Mouse (Mus musculus): ENCODE measurements around the gene Nsun6. TPM values are rescaled to one million over a fixed set of nuclear protein-coding genes. Genes with fewer than 3 reads are reported as not detected.

The Nsun6 gene
- polyA plus RNA-seq (2012; rRNA removed) (4.5 and 5.9 TPM in 2 replicates), polyA plus RNA-seq (2014; fragmentation: Nextera tagmentation; extraction: Ambion mirVana) (10.6 and 12.0 TPM in 2 replicates)

GRCm38 (mm10) chr2:15054945-15055637 lies at the start of gene Nsun6:
Gene Nsun6 (minus strand): TSS chr2:15055069.
- TF ChIP-seq POLR2A (IDR thresholded peaks at IDR 0.05; ENCODE audit: borderline replicate concordance, extremely low read depth, insufficient read depth, insufficient read length) = peak; percentile 87; the same call in 1 of the 2 replicates
- no peaks in the 10 kb centered on the region for H3K27me3 ChIP-seq (ENCODE audit: control insufficient read depth, insufficient read depth, low read length)
- H3K27ac ChIP-seq (replicated peaks; ENCODE audit: low read depth, low read length) = peak within 1 kb of the TSS; percentile 96
- 0% methylated on average over 63 of the region's 75 CpGs for WGBS
- peak within 1 kb of the TSS; percentile 99 for H3K9ac ChIP-seq (ENCODE audit: low read depth, low read length, severe bottlenecking)
- 0 out of 2 replicates have a peak, but pooled peaks cover 9% of the 10 kb centered on the region for H3K36me3 ChIP-seq (ENCODE audit: control insufficient read depth, insufficient read depth, low read length)
- H3K4me2 ChIP-seq (replicated peaks; ENCODE audit: low read depth, low read length, severe bottlenecking) = peak within 1 kb of the TSS; percentile 69
- peak; percentile 96 for DNase-seq (ENCODE audit: low spot score)
- H3K9me3 ChIP-seq (ENCODE audit: control insufficient read depth, low read length) = no peaks in the 10 kb centered on the region
- H3K4me3 ChIP-seq (replicated peaks; ENCODE audit: low read length) = peak within 1 kb of the TSS; percentile 92
- ATAC-seq (ENCODE audit: low FRiP score, low read depth) = peak; percentile 98
- peaks cover 12% of the 10 kb centered on the region for H3K4me1 ChIP-seq (ENCODE audit: control insufficient read depth, insufficient read depth, low read length)

- no peak for TF ChIP-seq POLR2A (IDR thresholded peaks at IDR 0.05; ENCODE audit: borderline replicate concordance, extremely low read depth, insufficient read depth, insufficient read length)
- H3K27me3 ChIP-seq (ENCODE audit: control insufficient read depth, insufficient read depth, low read length) = no peaks in the 10 kb centered on the region
- H3K4me3 ChIP-seq (replicated peaks; ENCODE audit: low read length) = no peak overlapping the region
- no peaks in the 10 kb centered on the region for H3K4me1 ChIP-seq (ENCODE audit: control insufficient read depth, insufficient read depth, low read length)
- H3K27ac ChIP-seq (replicated peaks; ENCODE audit: low read depth, low read length) = no peak overlapping the region
- DNase-seq (ENCODE audit: low spot score) (no peak), ATAC-seq (ENCODE audit: low FRiP score, low read depth) (no peak)
- H3K9ac ChIP-seq (ENCODE audit: low read depth, low read length, severe bottlenecking) = no peak overlapping the region
- no peak overlapping the region for H3K4me2 ChIP-seq (replicated peaks; ENCODE audit: low read depth, low read length, severe bottlenecking)
- H3K9me3 ChIP-seq (ENCODE audit: control insufficient read depth, low read length) = no peaks in the 10 kb centered on the region
- no peaks in the 10 kb centered on the region for H3K36me3 ChIP-seq (ENCODE audit: control insufficient read depth, insufficient read depth, low read length)
- 43% methylated on average over 1 of the region's 1 CpGs for WGBS
Measured at GRCm38 (mm10) chr2:15104386-15104785, 49.5 kb upstream of the Nsun6 start.

DNA sequence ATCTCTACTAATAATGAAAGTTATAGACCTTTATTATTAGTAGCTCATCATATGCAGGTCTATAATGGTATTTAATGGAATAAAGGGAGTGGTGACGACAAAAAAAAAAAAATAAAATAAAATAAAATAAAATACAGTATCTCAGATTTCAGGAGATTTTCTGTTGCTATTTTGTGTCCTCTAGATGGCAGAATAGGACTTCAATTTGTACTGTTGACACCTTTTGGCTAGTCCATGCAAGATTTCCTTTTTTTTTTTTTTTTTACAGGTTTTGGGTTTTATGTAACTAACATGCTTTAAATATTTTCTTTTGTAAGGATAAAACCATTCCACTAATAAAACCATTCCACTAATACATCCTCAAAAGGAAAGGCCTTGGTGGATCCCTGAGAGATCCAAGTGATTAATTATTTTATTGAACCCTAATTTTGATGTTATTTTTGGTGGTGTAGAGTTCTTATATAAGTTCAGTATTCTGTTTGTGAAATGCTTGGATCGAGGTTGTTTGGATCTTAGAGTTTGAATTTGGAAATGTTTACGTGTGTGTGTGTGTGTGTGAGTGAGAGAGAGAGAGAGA lies 41.7 kb upstream of the Nsun6 start:
- WGBS = 54% methylated on average over 3 of the region's 3 CpGs
- Histone ChIP-seq H3K4me1 (ENCODE audit: control insufficient read depth, insufficient read depth, low read length) (no peaks in the 10 kb centered on the region), H3K27me3 (ENCODE audit: control insufficient read depth, insufficient read depth, low read length) (no peaks in the 10 kb centered on the region), H3K9ac (ENCODE audit: low read depth, low read length, severe bottlenecking) (no peak overlapping the region), H3K27ac (replicated peaks; ENCODE audit: low read depth, low read length) (no peak overlapping the region), H3K36me3 (ENCODE audit: control insufficient read depth, insufficient read depth, low read length) (no peaks in the 10 kb centered on the region), H3K9me3 (ENCODE audit: control insufficient read depth, low read length) (no peaks in the 10 kb centered on the region), H3K4me3 (replicated peaks; ENCODE audit: low read length) (no peak overlapping the region), H3K4me2 (replicated peaks; ENCODE audit: low read depth, low read length, severe bottlenecking) (no peak overlapping the region)
- no peak for TF ChIP-seq POLR2A (IDR thresholded peaks at IDR 0.05; ENCODE audit: borderline replicate concordance, extremely low read depth, insufficient read depth, insufficient read length)
- peak; percentile 41 for DNase-seq (ENCODE audit: low spot score)
- no peak for ATAC-seq (ENCODE audit: low FRiP score, low read depth)

GRCm38 (mm10) chr2:15087308-15087707 lies 32.4 kb upstream of the Nsun6 start:
- no peaks in the 10 kb centered on the region for H3K27me3 ChIP-seq (ENCODE audit: control insufficient read depth, insufficient read depth, low read length)
- 93% methylated on average over 1 of the region's 1 CpGs for WGBS
- ATAC-seq (ENCODE audit: low FRiP score, low read depth) = no peak

DNA sequence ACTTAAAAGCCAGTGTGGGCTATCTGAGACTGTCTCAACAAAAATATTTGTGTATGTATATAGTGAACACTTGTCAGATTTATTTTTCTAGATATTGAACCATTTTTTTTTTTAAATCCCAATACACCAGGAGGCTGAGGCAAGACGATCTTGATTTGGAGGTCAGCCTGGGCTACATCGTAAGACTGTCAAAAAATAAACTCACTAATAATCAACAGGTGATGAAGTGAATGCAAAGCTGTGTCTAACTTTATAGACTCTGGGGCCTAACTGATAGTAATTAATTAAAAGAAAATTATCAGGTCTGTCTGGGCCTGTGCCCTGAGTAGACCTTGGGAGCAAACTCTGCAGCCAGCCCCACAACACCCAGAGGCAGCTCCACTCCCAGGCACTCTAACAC lies 28.8 kb upstream of the Nsun6 start:
- Histone ChIP-seq H3K27ac (replicated peaks; ENCODE audit: low read depth, low read length) (no peak overlapping the region), H3K9me3 (ENCODE audit: control insufficient read depth, low read length) (no peaks in the 10 kb centered on the region), H3K9ac (ENCODE audit: low read depth, low read length, severe bottlenecking) (no peak overlapping the region), H3K27me3 (ENCODE audit: control insufficient read depth, insufficient read depth, low read length) (no peaks in the 10 kb centered on the region), H3K4me1 (ENCODE audit: control insufficient read depth, insufficient read depth, low read length) (no peaks in the 10 kb centered on the region), H3K4me2 (replicated peaks; ENCODE audit: low read depth, low read length, severe bottlenecking) (no peak overlapping the region), H3K36me3 (ENCODE audit: control insufficient read depth, insufficient read depth, low read length) (peaks cover 51% of the 10 kb centered on the region), H3K4me3 (replicated peaks; ENCODE audit: low read length) (no peak overlapping the region)
- TF ChIP-seq POLR2A (IDR thresholded peaks at IDR 0.05; ENCODE audit: borderline replicate concordance, extremely low read depth, insufficient read depth, insufficient read length) = no peak
- DNase-seq (ENCODE audit: low spot score) (no peak), ATAC-seq (ENCODE audit: low FRiP score, low read depth) (no peak)
- WGBS = 95% methylated on average over 2 of the region's 2 CpGs

More at GRCm38 (mm10) chr2:15087308-15087707, 32.4 kb upstream of the Nsun6 start:
- H3K4me2 ChIP-seq (replicated peaks; ENCODE audit: low read depth, low read length, severe bottlenecking) = no peak overlapping the region
- H3K4me1 ChIP-seq (ENCODE audit: control insufficient read depth, insufficient read depth, low read length) = no peaks in the 10 kb centered on the region
- DNase-seq (ENCODE audit: low spot score) = no peak
- H3K4me3 ChIP-seq (replicated peaks; ENCODE audit: low read length) = no peak overlapping the region
- H3K36me3 ChIP-seq (ENCODE audit: control insufficient read depth, insufficient read depth, low read length) = peaks cover 18% of the 10 kb centered on the region
- no peak for TF ChIP-seq POLR2A (IDR thresholded peaks at IDR 0.05; ENCODE audit: borderline replicate concordance, extremely low read depth, insufficient read depth, insufficient read length)
- no peaks in the 10 kb centered on the region for H3K9me3 ChIP-seq (ENCODE audit: control insufficient read depth, low read length)
- H3K9ac ChIP-seq (ENCODE audit: low read depth, low read length, severe bottlenecking) = no peak overlapping the region
- no peak overlapping the region for H3K27ac ChIP-seq (replicated peaks; ENCODE audit: low read depth, low read length)

Data from limb, embryonic 14.5 days (tissue).